Mouse (Mus musculus) embryonic facial prominence, embryonic 11.5 days (tissue): Measurements from ENCODE around the gene Abhd14b. TPM values are rescaled to one million over a fixed set of nuclear protein-coding genes. Genes with fewer than 3 reads are reported as not detected.

ENCODE experiments used
- ATAC-seq: fragments of 200-750 bp; cut with Nextera tagmentation; replicated peaks from 2 replicates; pipeline ENCODE4 v1.8.0; 2017; ENCODE audit warnings: low read depth; ENCODE audit not compliant: insufficient number of reproducible peaks, low FRiP score, low TSS enrichment
- DNase-seq: peaks from one replicate; pipeline ENCODE4 v3.0.0-alpha.2; 2015; ENCODE audit warnings: low spot score
- H3K27ac ChIP-seq: fragments of 300-500 bp; sonication (generic); replicated peaks from 2 replicates; pipeline ENCODE4 v1.5.1; 2014; ENCODE audit warnings: mild to moderate bottlenecking, low read depth, low read length, control low read depth
- H3K27me3 ChIP-seq: fragments of 300-500 bp; sonication (generic); 2 replicates; pipeline ENCODE4 v1.6.1; 2014; ENCODE audit warnings: mild to moderate bottlenecking, low read length, moderate library complexity, mixed read lengths; ENCODE audit not compliant: control insufficient read depth, insufficient read depth
- H3K36me3 ChIP-seq: fragments of 300-500 bp; sonication (generic); replicated peaks from 2 replicates; pipeline ENCODE4 v1.6.1; 2014; ENCODE audit warnings: low read depth, mild to moderate bottlenecking, low read length, moderate library complexity, mixed read lengths; ENCODE audit not compliant: control insufficient read depth, insufficient read depth
- H3K4me1 ChIP-seq: fragments of 300-500 bp; sonication (generic); 2 replicates; pipeline ENCODE4 v1.6.1; 2014; ENCODE audit warnings: low read length, mixed read lengths; ENCODE audit not compliant: control insufficient read depth, insufficient read depth
- H3K4me2 ChIP-seq: fragments of 300-500 bp; sonication (generic); 2 replicates; pipeline ENCODE4 v1.6.1; 2014; ENCODE audit warnings: low read depth, mild to moderate bottlenecking, control low read depth, low read length, moderate library complexity
- H3K4me3 ChIP-seq: fragments of 300-500 bp; sonication (generic); 2 replicates; pipeline ENCODE4 v1.5.1; 2014; ENCODE audit warnings: low read depth, low read length, control low read depth
- H3K9ac ChIP-seq: fragments of 300-500 bp; sonication (generic); replicated peaks from 2 replicates; pipeline ENCODE4 v1.6.1; 2014; ENCODE audit warnings: mild to moderate bottlenecking, control low read depth, low read length
- H3K9me3 ChIP-seq: fragments of 300-500 bp; sonication (generic); replicated peaks from 2 replicates; pipeline ENCODE4 v1.6.1; 2016; ENCODE audit warnings: mild to moderate bottlenecking, low read length, inconsistent platforms, mixed read lengths; ENCODE audit not compliant: control insufficient read depth
- WGBS: fragments of 180-500 bp; shearing (Covaris S2); extraction: QIAGEN DNeasy Blood & Tissue Kit; methylation state at CpG from one replicate; pipeline ENCODE4 v1.1.7; 2014; 5-methylcytosine and 5-hydroxymethylcytosine counted together
- polyA plus RNA-seq: library from polyadenylated mRNA; unstranded; fragments of >200 nt; fragmentation: Nextera tagmentation; extraction: Ambion mirVana; gene quantifications from 2 replicates; pipeline ENCODE4 v1.2.1, GENCODE M21; 2014

Gene Abhd14b
- polyA plus RNA-seq, 1 experiment from 2014 or later = 4.9 TPM

GRCm38 (mm10) chr9:106475663-106476001 lies 28.4 kb downstream of the Abhd14b start, which contains the start of gene Rrp9:
Gene Rrp9, plus strand, starts transcription at chr9:106475963.
- Histone ChIP-seq H3K9ac (peak within 1 kb of the TSS; percentile 47), H3K36me3 (no peaks in the 10 kb centered on the region), H3K27me3 (no peaks in the 10 kb centered on the region), H3K4me3 (no peak within 1 kb of the TSS; the same call in 1 of the 2 replicates), H3K27ac (peak within 1 kb of the TSS; percentile 47), H3K4me1 (peaks cover 10% of the 10 kb centered on the region), H3K9me3 (no peaks in the 10 kb centered on the region), H3K4me2 (peak within 1 kb of the TSS; percentile 27)
- 81% methylated on average over 10 of the region's 10 CpGs for WGBS
- no peak for DNase-seq
- no peak for ATAC-seq

GRCm38 (mm10) chr9:106476002-106476923 lies 29.0 kb downstream of the Abhd14b start:
- peak overlapping the region; percentile 27 for H3K4me2 ChIP-seq
- ATAC-seq (peak; percentile 46), DNase-seq (peak; percentile 60)
- H3K9ac ChIP-seq = peak overlapping the region; percentile 47
- H3K36me3 ChIP-seq = no peaks in the 10 kb centered on the region; the same call in 1 of the 2 replicates
- H3K27ac ChIP-seq = peak overlapping the region; percentile 47
- 31% methylated on average over 16 of the region's 16 CpGs for WGBS
- H3K27me3 ChIP-seq = no peaks in the 10 kb centered on the region
- H3K9me3 ChIP-seq = no peaks in the 10 kb centered on the region
- no peak overlapping the region; the same call in 1 of the 2 replicates for H3K4me3 ChIP-seq
- H3K4me1 ChIP-seq = peaks cover 10% of the 10 kb centered on the region

GRCm38 (mm10) chr9:106476924-106477484 lies 29.7 kb downstream of the Abhd14b start, which contains the start of gene Parp3:
Gene Parp3, minus strand, starts transcription at chr9:106476949.
- peak; percentile 100 for DNase-seq
- H3K27ac ChIP-seq = peak within 1 kb of the TSS; percentile 47
- peak within 1 kb of the TSS; percentile 70 for H3K9ac ChIP-seq
- H3K36me3 ChIP-seq = no peaks in the 10 kb centered on the region; the same call in 1 of the 2 replicates
- peak within 1 kb of the TSS; percentile 66 for H3K4me3 ChIP-seq
- H3K4me2 ChIP-seq = peak within 1 kb of the TSS; percentile 83
- under 1% methylated on average over 41 of the region's 41 CpGs for WGBS
- H3K27me3 ChIP-seq = no peaks in the 10 kb centered on the region
- H3K4me1 ChIP-seq = peaks cover 10% of the 10 kb centered on the region
- ATAC-seq = peak; percentile 98
- no peaks in the 10 kb centered on the region for H3K9me3 ChIP-seq

- Histone ChIP-seq H3K27me3 (no peaks in the 10 kb centered on the region), H3K9me3 (no peaks in the 10 kb centered on the region), H3K4me2 (peak overlapping the region; percentile 83), H3K4me1 (peaks cover 10% of the 10 kb centered on the region), H3K9ac (peak overlapping the region; percentile 70), H3K36me3 (no peaks in the 10 kb centered on the region; the same call in 1 of the 2 replicates), H3K4me3 (peak overlapping the region; percentile 66), H3K27ac (no peak overlapping the region)
- no peak for ATAC-seq
- 3% methylated on average over 16 of the region's 16 CpGs for WGBS
- DNase-seq = no peak
Measured at GRCm38 (mm10) chr9:106477649-106478048, 30.4 kb downstream of the Abhd14b start.

GRCm38 (mm10) chr9:106478101-106478500 lies 30.8 kb downstream of the Abhd14b start:
- H3K4me1 ChIP-seq = peaks cover 10% of the 10 kb centered on the region
- H3K9me3 ChIP-seq = no peaks in the 10 kb centered on the region
- H3K9ac ChIP-seq = peak overlapping the region; percentile 70; the same call in 1 of the 2 replicates
- 84% methylated on average over 9 of the region's 9 CpGs for WGBS
- peak overlapping the region; percentile 83 for H3K4me2 ChIP-seq
- no peak for ATAC-seq
- no peak for DNase-seq
- no peaks in the 10 kb centered on the region for H3K27me3 ChIP-seq
- H3K36me3 ChIP-seq = no peaks in the 10 kb centered on the region; the same call in 1 of the 2 replicates
- H3K4me3 ChIP-seq = peak overlapping the region; percentile 66
- H3K27ac ChIP-seq = no peak overlapping the region

- H3K27me3 ChIP-seq = no peaks in the 10 kb centered on the region
- ATAC-seq (no peak), DNase-seq (no peak)
- no peak overlapping the region for H3K4me2 ChIP-seq
- H3K9ac ChIP-seq = no peak overlapping the region
- H3K36me3 ChIP-seq = peaks cover 6% of the 10 kb centered on the region
- H3K4me3 ChIP-seq = no peak overlapping the region
- peaks cover 5% of the 10 kb centered on the region for H3K4me1 ChIP-seq
- H3K27ac ChIP-seq = no peak overlapping the region
- no peaks in the 10 kb centered on the region for H3K9me3 ChIP-seq
- WGBS = 96% methylated on average over 7 of the region's 7 CpGs
Measured at GRCm38 (mm10) chr9:106480541-106480940, 33.3 kb downstream of the Abhd14b start.

GRCm38 (mm10) chr9:106481075-106481474 lies 33.8 kb downstream of the Abhd14b start:
- Histone ChIP-seq H3K27ac (no peak overlapping the region), H3K36me3 (peaks cover 6% of the 10 kb centered on the region), H3K9me3 (no peaks in the 10 kb centered on the region), H3K4me1 (peaks cover 5% of the 10 kb centered on the region; the same call in 1 of the 2 replicates), H3K27me3 (no peaks in the 10 kb centered on the region), H3K4me3 (no peak overlapping the region), H3K4me2 (no peak overlapping the region), H3K9ac (no peak overlapping the region)
- DNase-seq = no peak
- no peak for ATAC-seq
- WGBS = 98% methylated on average over 15 of the region's 15 CpGs

- H3K36me3 ChIP-seq = peaks cover 6% of the 10 kb centered on the region
- no peak for DNase-seq
Measured at GRCm38 (mm10) chr9:106481676-106482075, 34.4 kb downstream of the Abhd14b start.

More at GRCm38 (mm10) chr9:106481676-106482075, 34.4 kb downstream of the Abhd14b start:
- H3K4me2 ChIP-seq = no peak overlapping the region
- WGBS = 93% methylated on average over 13 of the region's 13 CpGs
- H3K4me1 ChIP-seq = no peaks in the 10 kb centered on the region
- no peak for ATAC-seq
- no peak overlapping the region for H3K27ac ChIP-seq
- H3K27me3 ChIP-seq = no peaks in the 10 kb centered on the region
- H3K4me3 ChIP-seq = no peak overlapping the region
- no peaks in the 10 kb centered on the region for H3K9me3 ChIP-seq
- H3K9ac ChIP-seq = no peak overlapping the region
